Mouse (Mus musculus): ENCODE data around the gene Map3k12. TPM values are rescaled to one million over a fixed set of nuclear protein-coding genes. Genes with fewer than 3 reads are reported as not detected.

Map3k12 gene
- polyA plus RNA-seq, 2 experiments, result 1.1 to 1.3 TPM

DNA sequence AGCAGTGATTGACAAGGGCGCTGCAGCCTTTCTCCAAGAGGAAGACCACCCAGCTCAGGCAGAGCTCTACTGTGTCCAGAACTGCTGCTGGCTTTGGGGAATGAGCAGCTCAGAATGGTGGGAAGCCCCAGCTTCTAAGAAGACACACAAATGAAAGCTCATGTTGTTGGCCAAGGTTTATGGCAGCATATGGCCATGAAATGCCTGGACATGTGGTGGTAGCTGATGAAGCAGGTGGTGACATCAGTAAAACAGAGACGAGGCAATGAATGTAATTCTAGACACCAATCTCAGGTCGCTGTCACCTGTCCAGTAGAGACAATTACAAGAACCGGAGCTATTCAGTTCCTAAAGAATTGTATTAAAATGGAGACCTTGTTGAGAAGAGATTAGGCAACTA is 27.9 kb upstream of the Map3k12 start:
- peaks cover 12% of the 10 kb centered on the region for H3K36me3 ChIP-seq (replicated peaks; ENCODE audit: control insufficient read depth, insufficient read depth, low read depth)
- no peak for ATAC-seq (ENCODE audit: insufficient read depth)

DNA sequence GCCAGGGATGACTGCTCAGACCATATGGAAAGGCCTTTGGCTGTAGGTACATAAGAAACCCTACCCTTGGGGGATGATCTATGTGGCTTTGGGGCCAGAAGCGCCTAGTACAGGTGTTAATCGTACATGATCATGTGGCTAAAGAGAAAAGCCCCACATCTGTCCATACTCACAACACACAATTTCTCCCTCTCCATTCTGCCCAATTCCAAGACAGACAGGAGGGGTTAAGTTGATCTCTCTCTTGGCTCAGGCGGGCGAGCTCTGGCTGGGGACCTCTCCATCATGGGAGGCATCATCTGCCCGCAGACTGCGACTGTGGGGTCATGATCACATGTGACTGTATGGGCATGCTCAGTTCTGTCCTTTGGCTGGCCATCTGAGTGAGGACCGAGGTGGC is 17.1 kb upstream of the Map3k12 start:
- 79% methylated on average over 7 of the region's 7 CpGs for WGBS (ENCODE audit: insufficient replicate concordance)
- Histone ChIP-seq H3K9me3 (ENCODE audit: control insufficient read depth, low read length) (no peaks in the 10 kb centered on the region), H3K4me3 (ENCODE audit: insufficient read depth in 1 of 2, low read depth in 2 of 2, low read length in 2 of 2) (no peak overlapping the region), H3K4me2 (ENCODE audit: low read depth) (no peak overlapping the region), H3K27ac (no peak overlapping the region), H3K27me3 (ENCODE audit: control insufficient read depth, insufficient read depth, low read length) (no peaks in the 10 kb centered on the region), H3K4me1 (replicated peaks; ENCODE audit: control insufficient read depth in 2 of 2, insufficient read depth in 2 of 2, low read length in 1 of 2) (no peaks in the 10 kb centered on the region), H3K9ac (replicated peaks) (no peak overlapping the region), H3K36me3 (replicated peaks; ENCODE audit: control insufficient read depth, insufficient read depth, low read depth) (peaks cover 16% of the 10 kb centered on the region)
- DNase-seq (ENCODE audit: low read depth in 3 of 3, low spot score in 3 of 3), result no peak
- no peak for ATAC-seq (ENCODE audit: insufficient read depth)
- no peak for TF ChIP-seq CTCF (IDR thresholded peaks at IDR 0.05; ENCODE audit: low read depth)
- TF ChIP-seq EP300 (IDR thresholded peaks at IDR 0.05; ENCODE audit: low read depth), result no peak

More for the DNA sequence above, 27.9 kb upstream of the Map3k12 start:
- H3K4me2 ChIP-seq (ENCODE audit: low read depth), result no peak overlapping the region
- no peak for TF ChIP-seq CTCF (IDR thresholded peaks at IDR 0.05; ENCODE audit: low read depth)
- no peak for TF ChIP-seq EP300 (IDR thresholded peaks at IDR 0.05; ENCODE audit: low read depth)
- no peaks in the 10 kb centered on the region for H3K4me1 ChIP-seq (replicated peaks; ENCODE audit: control insufficient read depth in 2 of 2, insufficient read depth in 2 of 2, low read length in 1 of 2)
- no peak overlapping the region for H3K9ac ChIP-seq (replicated peaks)
- 78% methylated on average over 4 of the region's 4 CpGs for WGBS (ENCODE audit: insufficient replicate concordance)
- no peak overlapping the region for H3K27ac ChIP-seq
- no peaks in the 10 kb centered on the region for H3K9me3 ChIP-seq (ENCODE audit: control insufficient read depth, low read length)
- H3K4me3 ChIP-seq (ENCODE audit: insufficient read depth in 1 of 2, low read depth in 2 of 2, low read length in 2 of 2), result no peak overlapping the region
- DNase-seq (ENCODE audit: low read depth in 3 of 3, low spot score in 3 of 3), result no peak
- H3K27me3 ChIP-seq (ENCODE audit: control insufficient read depth, insufficient read depth, low read length), result no peaks in the 10 kb centered on the region

DNA sequence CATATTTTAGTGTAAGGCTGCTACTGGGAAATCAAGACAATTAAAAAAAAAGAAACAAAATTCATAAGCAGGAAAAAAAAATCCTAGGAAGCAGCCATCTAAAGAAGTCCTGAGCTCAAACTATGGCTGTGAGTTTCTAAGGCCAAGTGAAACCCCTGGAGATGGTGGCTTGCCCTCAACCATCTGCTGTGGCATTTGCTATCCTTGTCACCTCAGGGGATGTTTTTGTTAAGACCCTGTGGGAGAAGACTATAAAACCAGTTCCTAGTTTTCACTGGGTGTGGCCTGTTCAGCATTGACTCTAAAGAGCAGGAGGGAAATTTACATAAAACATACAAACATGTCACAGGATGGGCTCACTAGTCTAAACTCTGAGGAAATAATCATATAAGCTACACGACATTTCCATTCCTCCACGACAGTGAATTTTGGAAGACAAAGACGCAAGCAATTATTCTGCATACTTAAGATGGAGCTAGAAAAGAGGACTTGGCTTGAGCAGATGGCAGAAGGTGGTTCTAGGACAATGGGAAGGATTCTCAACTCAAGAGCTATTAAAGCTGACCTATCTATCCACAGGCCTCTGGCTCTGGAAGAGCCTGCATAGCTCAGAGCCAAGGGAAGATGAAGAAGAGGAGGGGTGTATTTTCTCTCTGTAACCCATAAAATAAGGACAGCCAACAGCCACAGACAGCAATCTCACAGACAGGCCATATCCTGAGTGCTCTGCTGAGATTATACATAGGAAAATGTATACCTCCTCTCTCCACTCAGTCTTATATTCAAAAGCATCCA is 15.4 kb upstream of the Map3k12 start:
- Histone ChIP-seq H3K27ac (no peak overlapping the region), H3K4me1 (replicated peaks; ENCODE audit: control insufficient read depth in 2 of 2, insufficient read depth in 2 of 2, low read length in 1 of 2) (no peaks in the 10 kb centered on the region), H3K4me3 (ENCODE audit: insufficient read depth in 1 of 2, low read depth in 2 of 2, low read length in 2 of 2) (no peak overlapping the region), H3K9ac (replicated peaks) (no peak overlapping the region), H3K4me2 (ENCODE audit: low read depth) (no peak overlapping the region), H3K27me3 (ENCODE audit: control insufficient read depth, insufficient read depth, low read length) (no peaks in the 10 kb centered on the region), H3K9me3 (ENCODE audit: control insufficient read depth, low read length) (no peaks in the 10 kb centered on the region), H3K36me3 (replicated peaks; ENCODE audit: control insufficient read depth, insufficient read depth, low read depth) (peaks cover 10% of the 10 kb centered on the region)
- TF ChIP-seq EP300 (IDR thresholded peaks at IDR 0.05; ENCODE audit: low read depth) (no peak), CTCF (IDR thresholded peaks at IDR 0.05; ENCODE audit: low read depth) (no peak)
- no peak for DNase-seq (ENCODE audit: low read depth in 3 of 3, low spot score in 3 of 3)
- no peak for ATAC-seq (ENCODE audit: insufficient read depth)
- 79% methylated on average over 3 of the region's 3 CpGs for WGBS (ENCODE audit: insufficient replicate concordance)

DNA sequence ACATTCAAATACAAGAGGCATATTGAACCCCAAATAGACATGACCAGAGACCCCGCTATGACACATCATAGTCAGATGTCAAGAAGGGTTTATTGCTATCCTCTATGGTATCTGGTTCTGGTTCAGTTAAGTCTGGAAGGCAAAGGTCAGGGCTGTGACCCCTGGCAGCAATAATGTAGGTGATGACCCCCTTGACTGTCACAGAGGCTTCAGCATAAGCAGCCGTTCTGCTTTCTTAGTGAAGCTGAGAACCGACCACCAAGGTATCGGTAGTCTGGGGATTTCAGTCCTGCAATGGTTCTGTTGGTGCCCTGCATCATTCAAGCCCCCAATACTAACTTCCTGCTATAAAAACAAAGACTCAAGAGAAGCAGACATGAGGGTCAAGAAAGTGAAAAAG is 14.7 kb upstream of the Map3k12 start:
- DNase-seq (ENCODE audit: low read depth in 3 of 3, low spot score in 3 of 3), result no peak
- H3K4me3 ChIP-seq (ENCODE audit: insufficient read depth in 1 of 2, low read depth in 2 of 2, low read length in 2 of 2), result no peak overlapping the region
- no peaks in the 10 kb centered on the region for H3K27me3 ChIP-seq (ENCODE audit: control insufficient read depth, insufficient read depth, low read length)
- H3K9ac ChIP-seq (replicated peaks), result no peak overlapping the region
- no peak for ATAC-seq (ENCODE audit: insufficient read depth)
- H3K9me3 ChIP-seq (ENCODE audit: control insufficient read depth, low read length), result no peaks in the 10 kb centered on the region
- no peak overlapping the region for H3K4me2 ChIP-seq (ENCODE audit: low read depth)
- TF ChIP-seq EP300 (IDR thresholded peaks at IDR 0.05; ENCODE audit: low read depth) (no peak), CTCF (IDR thresholded peaks at IDR 0.05; ENCODE audit: low read depth) (no peak)
- WGBS (ENCODE audit: insufficient replicate concordance), result 82% methylated on average over 4 of the region's 4 CpGs
- H3K27ac ChIP-seq, result no peak overlapping the region
- H3K36me3 ChIP-seq (replicated peaks; ENCODE audit: control insufficient read depth, insufficient read depth, low read depth), result peaks cover 7% of the 10 kb centered on the region
- no peaks in the 10 kb centered on the region for H3K4me1 ChIP-seq (replicated peaks; ENCODE audit: control insufficient read depth in 2 of 2, insufficient read depth in 2 of 2, low read length in 1 of 2)

DNA sequence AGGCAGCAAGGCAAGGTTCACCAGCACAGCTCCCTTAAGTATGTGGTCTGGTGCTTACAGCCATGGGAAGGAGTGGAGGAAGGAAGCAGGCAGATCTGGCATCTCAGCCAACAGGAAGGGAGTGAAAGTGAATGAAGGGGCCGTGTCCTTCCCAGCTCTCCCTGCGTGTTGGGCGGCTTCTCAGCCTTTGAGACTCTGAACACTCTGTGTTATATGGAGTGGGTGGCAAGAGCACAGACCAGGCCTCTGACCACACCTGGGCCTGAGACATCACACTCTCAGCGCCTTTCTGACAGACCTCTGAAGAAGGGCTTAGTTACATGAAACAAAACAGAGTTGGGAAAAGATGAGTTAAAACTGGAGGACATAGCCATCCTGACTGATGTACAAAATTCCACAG is 13.7 kb upstream of the Map3k12 start:
- Histone ChIP-seq H3K27me3 (ENCODE audit: control insufficient read depth, insufficient read depth, low read length) (no peaks in the 10 kb centered on the region), H3K9me3 (ENCODE audit: control insufficient read depth, low read length) (no peaks in the 10 kb centered on the region), H3K4me2 (ENCODE audit: low read depth) (no peak overlapping the region), H3K9ac (replicated peaks) (no peak overlapping the region), H3K4me3 (ENCODE audit: insufficient read depth in 1 of 2, low read depth in 2 of 2, low read length in 2 of 2) (no peak overlapping the region), H3K36me3 (replicated peaks; ENCODE audit: control insufficient read depth, insufficient read depth, low read depth) (peaks cover 5% of the 10 kb centered on the region), H3K4me1 (replicated peaks; ENCODE audit: control insufficient read depth in 2 of 2, insufficient read depth in 2 of 2, low read length in 1 of 2) (no peaks in the 10 kb centered on the region), H3K27ac (no peak overlapping the region)
- no peak for ATAC-seq (ENCODE audit: insufficient read depth)
- no peak for DNase-seq (ENCODE audit: low read depth in 3 of 3, low spot score in 3 of 3)
- no peak for TF ChIP-seq CTCF (IDR thresholded peaks at IDR 0.05; ENCODE audit: low read depth)
- no peak for TF ChIP-seq EP300 (IDR thresholded peaks at IDR 0.05; ENCODE audit: low read depth)
- WGBS (ENCODE audit: insufficient replicate concordance), result 47% methylated on average over 4 of the region's 4 CpGs

All from liver, embryonic 14.5 days (tissue).